Mouse (Mus musculus): ENCODE measurements at regions not wholly inside any gene's neighbourhood (a gene's known extent, or its start where the extent isn't known, plus 50 kb on each side); places are given as distances from the start of the nearest gene placed in this dataset.

- TF ChIP-seq EP300 (IDR thresholded peaks at IDR 0.05; ENCODE audit: low read depth) (no peak), CTCF (IDR thresholded peaks at IDR 0.05; ENCODE audit: low read depth) (no peak)
These were observed 68.0 kb upstream of the Slit3 start for GRCm38 (mm10) chr11:35052856-35053612.
